Mouse (Mus musculus): ENCODE results near the gene Tbc1d5. TPM values are rescaled to one million over a fixed set of nuclear protein-coding genes. Genes with fewer than 3 reads are reported as not detected.

The Tbc1d5 gene
- polyA plus RNA-seq, 1 experiment from 2014 or later, result 11.0 TPM

DNA sequence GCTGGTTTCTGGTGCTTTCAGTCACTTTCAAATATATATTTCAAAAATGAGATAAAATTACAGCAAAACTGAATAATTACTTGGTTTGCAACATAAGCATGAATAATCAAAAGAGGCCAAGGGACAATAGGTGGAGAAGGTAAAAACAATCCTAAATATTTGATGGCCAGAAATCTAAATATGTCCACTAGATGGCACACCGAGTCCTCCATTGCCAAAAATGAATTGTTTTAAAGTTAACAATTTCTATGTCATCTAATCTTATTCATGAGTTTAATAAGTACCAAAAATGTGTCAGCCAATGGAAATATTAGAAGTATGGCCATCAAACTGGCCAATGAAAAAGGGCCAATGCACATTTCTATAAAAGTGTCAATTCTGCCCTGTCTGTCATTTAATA, 365.1 kb downstream of the Tbc1d5 start:
- 78% methylated on average over 1 of the region's 1 CpGs for whole genome bisulfite sequencing
- no peak overlapping the region for H3K4me3 ChIP-seq
- H3K27me3 ChIP-seq (ENCODE audit: poor library complexity, severe bottlenecking), result no peaks in the 10 kb centered on the region
- H3K27ac ChIP-seq, result no peak overlapping the region
- H3K4me1 ChIP-seq, result no peaks in the 10 kb centered on the region
- H3K9me3 ChIP-seq, result no peaks in the 10 kb centered on the region
- no peak for DNase-seq (ENCODE audit: extremely low spot score, low spot score)
- H3K36me3 ChIP-seq (replicated peaks), result no peaks in the 10 kb centered on the region

DNA sequence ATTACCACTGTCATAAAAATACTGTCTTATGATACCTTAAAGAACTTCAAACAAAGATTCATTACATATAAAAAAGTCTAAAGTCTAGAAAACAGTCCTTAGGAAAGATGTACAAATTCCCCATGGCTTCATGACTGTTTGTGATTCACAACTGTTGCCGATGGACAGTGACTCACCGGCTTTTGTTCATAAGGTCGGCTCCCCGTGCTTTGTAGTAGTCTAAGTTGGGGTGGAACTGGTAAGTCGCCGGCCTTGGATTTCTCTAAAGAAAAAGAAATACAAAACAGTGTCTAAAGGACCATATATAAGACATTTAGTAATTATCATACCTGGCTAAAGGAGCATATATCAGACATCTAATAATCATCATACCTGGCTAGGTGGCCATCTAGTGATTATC, 365.6 kb downstream of the Tbc1d5 start:
- H3K36me3 ChIP-seq (replicated peaks), result no peaks in the 10 kb centered on the region
- H3K27ac ChIP-seq, result no peak overlapping the region
- H3K4me1 ChIP-seq, result no peaks in the 10 kb centered on the region
- no peak for DNase-seq (ENCODE audit: extremely low spot score, low spot score)
- H3K9me3 ChIP-seq, result no peaks in the 10 kb centered on the region
- no peak overlapping the region for H3K4me3 ChIP-seq
- H3K27me3 ChIP-seq (ENCODE audit: poor library complexity, severe bottlenecking), result no peaks in the 10 kb centered on the region
- 92% methylated on average over 6 of the region's 6 CpGs for WGBS

DNA sequence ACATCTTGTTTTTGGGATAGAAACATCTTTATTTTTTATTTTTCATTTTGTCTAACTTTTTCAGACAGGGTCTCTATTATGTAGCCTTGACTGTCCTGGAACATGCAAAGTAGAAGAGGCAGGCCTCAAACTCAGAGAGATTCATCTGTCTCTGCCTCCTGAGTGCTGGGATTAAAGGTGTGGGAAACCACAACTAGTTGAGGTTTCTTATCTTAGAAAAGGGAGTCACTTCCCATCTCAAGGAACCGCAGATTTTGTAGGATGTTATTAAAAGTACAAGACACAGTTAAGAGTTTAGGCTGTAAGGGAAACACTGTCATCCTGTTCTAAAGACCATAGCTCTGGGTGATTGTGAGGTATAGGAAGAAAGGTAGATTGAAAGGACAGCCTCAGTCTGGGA, 373.5 kb downstream of the Tbc1d5 start:
- 89% methylated on average over 1 of the region's 1 CpGs for WGBS
- no peak overlapping the region for H3K4me3 ChIP-seq
- H3K9me3 ChIP-seq, result no peaks in the 10 kb centered on the region
- H3K4me1 ChIP-seq, result no peaks in the 10 kb centered on the region
- DNase-seq (ENCODE audit: extremely low spot score, low spot score), result no peak
- H3K36me3 ChIP-seq (replicated peaks), result no peaks in the 10 kb centered on the region
- H3K27me3 ChIP-seq (ENCODE audit: poor library complexity, severe bottlenecking), result no peaks in the 10 kb centered on the region
- no peak overlapping the region for H3K27ac ChIP-seq

DNA sequence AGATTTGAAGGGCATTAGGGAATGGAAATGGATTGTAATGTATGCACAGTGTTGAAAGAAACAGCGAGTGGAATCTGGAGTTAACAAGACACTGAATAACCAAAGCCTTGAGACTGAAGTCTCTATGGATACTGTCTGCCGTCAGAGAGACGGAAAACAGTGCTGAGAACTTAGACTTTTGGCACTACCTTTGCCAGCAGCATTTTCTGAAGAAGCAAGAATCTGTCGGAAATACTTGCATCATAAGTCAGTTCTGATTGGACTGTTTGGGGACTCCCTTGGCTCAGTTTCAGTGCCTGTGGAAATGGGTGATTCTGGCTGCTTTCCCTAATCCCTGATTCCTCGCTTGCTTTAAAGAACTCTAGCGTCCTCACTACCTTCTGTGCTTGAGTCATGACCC, 375.9 kb downstream of the Tbc1d5 start:
- 87% methylated on average over 6 of the region's 6 CpGs for WGBS
- H3K27ac ChIP-seq, result no peak overlapping the region
- no peaks in the 10 kb centered on the region for H3K36me3 ChIP-seq (replicated peaks)
- H3K4me1 ChIP-seq, result no peaks in the 10 kb centered on the region
- DNase-seq (ENCODE audit: extremely low spot score, low spot score), result no peak
- no peaks in the 10 kb centered on the region for H3K9me3 ChIP-seq
- H3K27me3 ChIP-seq (ENCODE audit: poor library complexity, severe bottlenecking), result no peaks in the 10 kb centered on the region
- no peak overlapping the region for H3K4me3 ChIP-seq

DNA sequence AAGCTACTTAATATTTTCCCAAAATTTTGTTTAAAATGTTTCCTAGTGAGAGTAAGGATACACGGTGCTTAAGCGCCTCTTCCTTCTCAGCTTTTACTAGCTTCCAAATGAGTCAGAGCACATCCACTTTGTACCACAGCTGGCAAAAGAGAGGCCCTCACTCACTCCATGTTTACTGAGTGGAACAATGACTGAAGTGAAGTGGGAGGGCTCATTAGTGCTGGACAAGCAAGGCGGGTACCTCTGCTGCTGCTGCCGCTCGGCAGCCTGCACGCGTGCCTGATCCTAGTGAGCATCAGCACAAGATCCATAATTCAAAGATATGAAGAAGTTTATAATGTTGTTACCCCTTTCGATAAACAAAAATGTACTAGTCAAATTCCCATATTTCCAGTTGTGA, 376.8 kb downstream of the Tbc1d5 start:
- WGBS, result 78% methylated on average over 8 of the region's 8 CpGs
- H3K27ac ChIP-seq, result no peak overlapping the region
- DNase-seq (ENCODE audit: extremely low spot score, low spot score), result no peak
- H3K27me3 ChIP-seq (ENCODE audit: poor library complexity, severe bottlenecking), result no peaks in the 10 kb centered on the region
- no peaks in the 10 kb centered on the region for H3K36me3 ChIP-seq (replicated peaks)
- no peak overlapping the region for H3K4me3 ChIP-seq
- no peaks in the 10 kb centered on the region for H3K4me1 ChIP-seq
- H3K9me3 ChIP-seq, result no peaks in the 10 kb centered on the region

DNA sequence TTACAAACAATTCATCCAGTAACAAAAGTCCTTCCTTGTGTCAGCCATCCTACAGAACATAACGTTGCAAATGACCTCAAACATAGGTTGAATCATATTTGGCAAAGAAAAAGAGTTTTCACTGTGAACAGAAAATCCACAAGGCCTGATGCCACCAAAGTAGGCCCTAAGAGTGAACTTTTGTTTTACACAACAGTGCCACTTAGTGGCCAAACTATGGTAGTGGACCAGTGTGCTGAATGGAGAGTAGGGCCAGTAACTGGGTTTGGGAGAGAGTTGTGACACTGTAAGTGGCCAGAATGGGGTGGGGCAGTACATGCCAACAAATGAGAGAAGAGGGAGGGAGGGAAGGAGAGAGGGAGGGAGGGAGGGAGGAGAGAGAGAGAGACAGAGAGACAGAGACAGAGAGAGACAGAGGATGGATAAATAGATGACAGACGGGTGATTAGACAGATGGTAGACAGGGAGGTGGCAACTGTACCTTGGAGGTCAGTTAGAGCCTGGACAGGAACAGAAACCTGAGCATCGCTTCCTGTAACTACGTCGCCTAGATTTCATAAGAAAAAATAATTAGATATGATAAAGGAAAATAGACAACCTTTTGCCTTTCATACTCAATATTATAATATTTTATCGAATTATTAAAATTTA, 383.6 kb downstream of the Tbc1d5 start:
- H3K4me3 ChIP-seq, result no peak overlapping the region
- no peaks in the 10 kb centered on the region for H3K9me3 ChIP-seq
- H3K27ac ChIP-seq, result no peak overlapping the region
- H3K27me3 ChIP-seq (ENCODE audit: poor library complexity, severe bottlenecking), result no peaks in the 10 kb centered on the region
- peak; percentile 58 for DNase-seq (ENCODE audit: extremely low spot score, low spot score)
- no peaks in the 10 kb centered on the region for H3K36me3 ChIP-seq (replicated peaks)
- WGBS, result 70% methylated on average over 6 of the region's 6 CpGs
- no peaks in the 10 kb centered on the region for H3K4me1 ChIP-seq

DNA sequence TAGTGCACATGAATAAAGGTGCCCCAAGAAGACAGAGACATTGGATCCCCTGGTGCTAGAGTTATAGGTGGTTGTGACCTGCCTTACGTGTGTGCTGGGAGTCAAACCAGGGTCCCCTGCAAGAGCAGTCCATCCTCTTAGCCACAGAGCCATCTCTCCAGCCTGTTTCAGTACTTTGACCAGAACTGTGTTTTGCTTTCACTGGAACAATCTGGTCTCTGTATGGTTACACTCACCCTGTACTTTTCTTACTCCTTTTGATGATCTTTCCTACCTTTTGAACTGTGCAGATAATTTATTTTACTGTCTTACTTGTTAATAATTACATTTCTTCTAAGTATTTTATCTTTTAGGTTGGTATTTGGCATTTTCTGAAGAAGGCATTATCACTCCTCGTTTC, 387.5 kb downstream of the Tbc1d5 start:
- Histone ChIP-seq H3K36me3 (replicated peaks) (no peaks in the 10 kb centered on the region), H3K27ac (no peak overlapping the region), H3K4me3 (no peak overlapping the region), H3K27me3 (ENCODE audit: poor library complexity, severe bottlenecking) (no peaks in the 10 kb centered on the region), H3K9me3 (no peaks in the 10 kb centered on the region), H3K4me1 (no peaks in the 10 kb centered on the region)
- DNase-seq (ENCODE audit: extremely low spot score, low spot score), result no peak
- WGBS, result 91% methylated on average over 2 of the region's 2 CpGs

DNA sequence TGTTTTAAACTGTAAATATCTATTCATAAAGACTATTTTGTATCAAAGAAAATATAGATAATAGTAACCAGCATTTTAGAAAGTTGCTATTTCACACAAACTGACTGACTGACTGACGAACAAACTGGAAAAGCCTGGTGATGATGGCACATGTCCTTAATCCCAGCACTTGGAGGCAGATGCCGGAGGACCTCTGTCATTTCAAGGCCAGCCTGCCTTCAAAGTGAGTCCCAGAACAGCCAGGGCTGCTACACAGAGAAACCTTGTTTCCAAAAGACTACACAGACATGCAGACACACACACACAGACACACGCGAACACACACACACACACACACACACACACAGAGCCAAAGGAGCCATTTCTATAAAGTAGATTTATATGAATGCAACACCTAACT, 390.3 kb downstream of the Tbc1d5 start:
- H3K36me3 ChIP-seq (replicated peaks), result no peaks in the 10 kb centered on the region
- H3K27me3 ChIP-seq (ENCODE audit: poor library complexity, severe bottlenecking), result no peaks in the 10 kb centered on the region
- H3K4me3 ChIP-seq, result no peak overlapping the region
- H3K4me1 ChIP-seq, result no peaks in the 10 kb centered on the region
- no peak for DNase-seq (ENCODE audit: extremely low spot score, low spot score)
- H3K9me3 ChIP-seq, result no peaks in the 10 kb centered on the region
- no peak overlapping the region for H3K27ac ChIP-seq
- 92% methylated on average over 4 of the region's 4 CpGs for WGBS

DNA sequence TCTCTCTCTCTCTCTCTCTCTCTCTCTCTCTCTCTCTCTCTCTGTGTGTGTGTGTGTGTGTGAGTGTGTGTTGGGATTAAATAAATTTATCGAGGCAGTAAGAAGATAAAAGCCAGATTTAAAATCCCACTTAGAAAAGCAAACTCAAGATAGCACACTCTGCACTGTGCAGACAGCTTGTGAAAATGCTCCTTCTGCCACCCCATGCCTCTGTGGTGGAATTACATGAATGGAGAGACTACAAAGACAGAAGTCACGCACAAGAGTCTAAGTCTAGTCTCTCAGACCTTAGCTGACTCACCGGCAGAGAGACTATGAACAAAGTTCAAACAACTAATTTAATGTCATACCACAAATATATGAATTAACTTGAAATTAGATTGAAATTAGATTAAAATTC, 403.9 kb downstream of the Tbc1d5 start:
- 93% methylated on average over 3 of the region's 3 CpGs for WGBS
- H3K36me3 ChIP-seq (replicated peaks), result no peaks in the 10 kb centered on the region
- no peaks in the 10 kb centered on the region for H3K27me3 ChIP-seq (ENCODE audit: poor library complexity, severe bottlenecking)
- DNase-seq (ENCODE audit: extremely low spot score, low spot score), result no peak
- H3K27ac ChIP-seq, result no peak overlapping the region
- no peaks in the 10 kb centered on the region for H3K9me3 ChIP-seq
- H3K4me1 ChIP-seq, result no peaks in the 10 kb centered on the region
- H3K4me3 ChIP-seq, result no peak overlapping the region

DNA sequence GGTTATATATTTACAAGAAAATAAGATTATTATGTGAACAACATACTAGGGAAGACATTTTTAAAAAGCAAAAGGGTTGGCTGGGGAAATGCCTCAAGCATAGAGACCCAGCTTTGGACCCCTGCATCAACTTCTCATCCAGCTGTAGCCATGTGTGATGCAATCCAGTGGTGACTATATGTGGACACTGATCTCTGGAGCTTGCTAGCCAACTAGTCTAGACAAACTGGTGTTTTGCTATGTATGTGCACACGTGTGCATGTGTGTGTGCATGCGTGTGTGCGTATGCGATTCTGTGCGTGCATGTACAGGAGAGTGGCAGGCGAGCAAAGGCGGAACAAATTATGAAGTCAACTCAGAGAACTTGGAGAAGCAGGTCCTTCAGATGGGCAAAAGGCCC, 414.8 kb downstream of the Tbc1d5 start:
- Histone ChIP-seq H3K36me3 (replicated peaks) (no peaks in the 10 kb centered on the region), H3K27ac (no peak overlapping the region), H3K4me1 (peaks cover 14% of the 10 kb centered on the region), H3K4me3 (no peak overlapping the region), H3K27me3 (ENCODE audit: poor library complexity, severe bottlenecking) (no peaks in the 10 kb centered on the region), H3K9me3 (no peaks in the 10 kb centered on the region)
- no peak for DNase-seq (ENCODE audit: extremely low spot score, low spot score)
- 96% methylated on average over 7 of the region's 7 CpGs for WGBS

DNA sequence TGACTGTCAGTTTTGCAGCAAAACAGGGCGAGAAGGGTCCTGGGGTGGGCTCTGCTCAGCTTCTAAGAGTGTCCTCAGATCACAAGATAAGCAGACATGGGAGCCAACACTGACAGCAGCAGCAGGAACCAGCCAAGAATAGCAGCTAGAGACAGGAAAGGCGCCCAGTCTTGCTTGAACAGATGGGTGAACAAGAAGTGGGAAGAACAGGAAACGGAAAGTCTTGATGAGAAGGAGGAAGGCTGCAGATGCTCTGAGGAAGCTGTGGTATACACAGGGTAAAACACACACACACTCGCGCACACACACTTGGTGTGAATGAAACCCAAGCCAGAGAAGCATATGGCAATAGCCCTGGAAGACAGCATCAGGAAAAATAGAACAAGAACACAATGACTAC, 415.7 kb downstream of the Tbc1d5 start:
- no peaks in the 10 kb centered on the region for H3K36me3 ChIP-seq (replicated peaks)
- H3K27ac ChIP-seq, result no peak overlapping the region
- no peak for DNase-seq (ENCODE audit: extremely low spot score, low spot score)
- no peaks in the 10 kb centered on the region for H3K27me3 ChIP-seq (ENCODE audit: poor library complexity, severe bottlenecking)
- peaks cover 14% of the 10 kb centered on the region for H3K4me1 ChIP-seq
- WGBS, result 90% methylated on average over 5 of the region's 5 CpGs
- no peaks in the 10 kb centered on the region for H3K9me3 ChIP-seq
- no peak overlapping the region for H3K4me3 ChIP-seq

DNA sequence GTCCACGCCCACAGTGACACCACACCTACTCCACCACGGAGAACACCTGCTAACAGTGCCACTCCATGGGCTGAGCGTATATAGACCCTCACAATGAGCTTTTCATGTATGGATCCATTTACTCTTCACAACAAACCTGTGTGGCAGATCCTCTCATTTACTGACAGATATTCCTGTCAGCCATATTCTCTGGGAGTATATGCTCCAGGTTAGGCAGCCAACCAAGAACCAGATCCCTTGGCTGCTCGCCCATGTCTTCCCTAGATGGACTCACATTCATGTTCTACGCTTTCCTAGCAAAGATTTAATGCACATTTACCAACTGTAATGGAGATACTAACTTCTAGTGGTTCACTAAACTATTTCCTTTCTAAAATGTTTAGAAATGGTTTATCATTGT, 416.9 kb downstream of the Tbc1d5 start:
- 89% methylated on average over 5 of the region's 5 CpGs for WGBS
- Histone ChIP-seq H3K4me3 (no peak overlapping the region), H3K36me3 (replicated peaks) (no peaks in the 10 kb centered on the region), H3K4me1 (peaks cover 14% of the 10 kb centered on the region), H3K27me3 (ENCODE audit: poor library complexity, severe bottlenecking) (no peaks in the 10 kb centered on the region), H3K9me3 (no peaks in the 10 kb centered on the region), H3K27ac (no peak overlapping the region)
- no peak for DNase-seq (ENCODE audit: extremely low spot score, low spot score)

DNA sequence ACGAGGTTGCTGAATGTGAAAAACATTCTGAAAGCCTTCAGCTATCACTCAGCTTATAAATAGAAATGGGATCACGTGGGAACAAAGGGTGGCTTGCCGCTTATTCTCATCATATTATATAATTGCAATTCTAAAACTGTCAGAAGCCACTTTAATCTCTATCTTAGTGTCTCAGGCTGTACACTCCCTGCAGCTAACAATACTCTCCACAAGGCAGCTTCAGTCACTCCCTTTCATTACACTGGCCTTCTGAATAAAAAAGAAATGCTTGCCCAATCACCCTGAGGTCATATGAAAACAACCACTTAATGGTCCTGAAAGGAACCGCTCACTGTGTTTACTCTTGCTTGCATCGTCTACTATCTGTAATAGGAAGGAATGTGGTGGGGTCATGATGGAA, 418.1 kb downstream of the Tbc1d5 start:
- peaks cover 14% of the 10 kb centered on the region for H3K4me1 ChIP-seq
- no peaks in the 10 kb centered on the region; the same call in 1 of the 2 replicates for H3K36me3 ChIP-seq (replicated peaks)
- no peaks in the 10 kb centered on the region for H3K9me3 ChIP-seq
- H3K27ac ChIP-seq, result no peak overlapping the region
- DNase-seq (ENCODE audit: extremely low spot score, low spot score), result no peak
- H3K27me3 ChIP-seq (ENCODE audit: poor library complexity, severe bottlenecking), result no peaks in the 10 kb centered on the region
- no peak overlapping the region for H3K4me3 ChIP-seq
- 34% methylated on average over 5 of the region's 5 CpGs for WGBS

Measured in forebrain, embryonic 10.5 days (tissue).